Mouse (Mus musculus): ENCODE measurements around the gene Cdk14.

GRCm38 (mm10) chr5:5055494-5055893, 364.6 kb downstream of the Cdk14 start:
- TF ChIP-seq MAX (IDR thresholded peaks at IDR 0.05; ENCODE audit: low read depth) (no peak), POLR2A (IDR thresholded peaks at IDR 0.05; ENCODE audit: insufficient read length, low read depth) (no peak), POLR2AphosphoS2 (IDR thresholded peaks at IDR 0.05; ENCODE audit: insufficient read length, low read depth) (no peak), REST (IDR thresholded peaks at IDR 0.05; ENCODE audit: insufficient read depth, insufficient read length) (no peak), TCF12 (IDR thresholded peaks at IDR 0.05; ENCODE audit: insufficient read depth, poor library complexity, severe bottlenecking) (no peak), USF1 (IDR thresholded peaks at IDR 0.05; ENCODE audit: low read depth) (no peak), MYOG (IDR thresholded peaks at IDR 0.05; ENCODE audit: control insufficient read depth in 1 of 3, insufficient read depth in 1 of 3, insufficient read length in 2 of 3, low read depth in 2 of 3) (no peak), E2F4 (IDR thresholded peaks at IDR 0.05; ENCODE audit: insufficient read depth) (no peak), SRF (IDR thresholded peaks at IDR 0.05; ENCODE audit: control insufficient read depth, insufficient read length, low read depth) (no peak), TCF3 (IDR thresholded peaks at IDR 0.05; ENCODE audit: insufficient read length, low read depth) (no peak), CEBPB (IDR thresholded peaks at IDR 0.05; ENCODE audit: insufficient read depth, poor library complexity, severe bottlenecking) (no peak)
